Mouse (Mus musculus) adrenal gland, postnatal 36 days (tissue): Measurements from ENCODE around the gene Gm45234. TPM values are rescaled to one million over a fixed set of nuclear protein-coding genes. Genes with fewer than 3 reads are reported as not detected.

ENCODE experiments used
- DNase-seq, 2 experiments: peaks; one replicate each; pipeline ENCODE4 v3.0.0; 2021; ENCODE audit warnings: mixed read lengths in 1 of 2
- total RNA-seq, 2 experiments: library from RNA; stranded (reverse); gene quantifications; 2 replicates each; pipeline ENCODE4 v1.2.3; 2021

The Gm45234 gene
- total RNA-seq, 2 experiments from 2014 or later = 0.56 TPM; not detected in 1

DNA sequence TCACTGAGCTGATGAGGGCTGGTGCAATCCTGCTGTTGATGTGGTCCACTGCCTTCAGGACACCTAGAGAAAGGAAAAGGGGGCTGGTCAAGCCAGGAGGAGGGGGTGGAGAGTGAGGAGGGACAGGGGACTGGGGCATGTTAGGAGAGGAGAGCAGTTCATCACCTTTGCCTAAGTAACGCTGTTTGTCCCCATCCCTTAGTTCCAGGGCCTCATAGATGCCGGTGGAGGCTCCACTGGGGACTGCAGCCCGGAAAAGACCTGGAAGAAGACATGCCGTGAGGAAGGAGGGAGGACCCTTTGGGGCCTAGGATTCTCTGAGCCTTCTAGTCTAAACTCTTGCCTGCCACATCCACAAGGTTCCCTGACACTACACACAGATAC, 11.7 kb upstream of the Gm45234 start:
- no peak for DNase-seq

DNA sequence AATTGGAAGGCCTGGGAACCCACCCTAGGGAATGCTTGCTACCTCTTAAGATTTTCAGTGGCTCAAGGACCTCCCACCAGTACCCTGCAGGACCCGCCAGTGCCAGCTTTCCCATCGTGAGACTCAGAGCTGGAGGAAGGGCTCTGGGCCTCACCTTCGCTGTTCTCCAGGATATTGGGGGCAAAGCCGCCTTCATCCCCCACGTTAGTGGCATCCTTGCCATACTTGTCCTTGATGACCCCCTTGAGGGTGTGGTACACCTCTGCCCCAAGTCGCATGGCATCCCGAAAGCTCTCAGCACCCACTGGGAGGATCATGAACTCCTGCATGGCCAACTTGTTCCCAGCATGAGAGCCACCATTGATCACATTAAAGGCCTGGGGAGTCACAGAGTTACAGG, 10.1 kb upstream of the Gm45234 start:
- DNase-seq = no peak

DNA sequence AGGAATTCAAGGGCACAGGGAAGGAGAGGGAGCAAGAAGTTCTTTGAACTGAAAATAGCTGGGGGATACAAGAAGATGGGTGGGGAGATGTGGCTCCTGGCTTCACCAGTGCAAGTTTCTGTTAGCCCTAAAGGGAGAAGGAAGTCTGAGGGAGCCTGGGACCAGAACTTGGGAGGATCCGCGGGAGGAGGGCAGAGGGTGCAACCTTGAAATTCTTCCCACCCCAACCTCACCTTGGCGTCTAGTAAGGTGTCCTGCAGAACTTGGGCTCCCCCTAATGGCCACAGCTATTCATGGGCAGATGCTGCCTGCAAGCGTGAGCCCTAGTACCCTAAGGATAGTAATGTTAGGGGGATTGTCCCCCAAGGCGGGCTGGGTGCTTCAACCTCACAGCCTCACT, 3.4 kb upstream of the Gm45234 start:
- peak; percentile 87 to 92 for DNase-seq

DNA sequence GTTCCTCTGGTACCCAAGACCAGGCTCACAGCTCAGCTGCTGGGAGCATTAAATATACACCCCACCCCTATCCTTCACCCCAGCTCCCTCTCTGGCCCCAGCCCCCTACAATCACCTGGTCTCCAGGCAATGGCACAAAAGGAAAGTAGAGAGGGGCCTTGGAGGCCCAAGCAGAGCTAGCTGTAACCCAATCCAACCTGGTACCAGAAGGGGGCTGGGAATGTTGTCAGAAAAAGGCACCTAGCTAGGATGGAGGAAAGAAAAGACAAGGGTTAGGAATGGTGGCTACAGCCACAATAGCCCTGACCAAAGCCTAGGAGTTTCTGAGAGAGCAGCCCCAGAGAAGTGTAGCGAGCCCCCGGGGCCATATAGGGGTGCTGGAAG, 3.0 kb upstream of the Gm45234 start:
- no peak for DNase-seq

DNA sequence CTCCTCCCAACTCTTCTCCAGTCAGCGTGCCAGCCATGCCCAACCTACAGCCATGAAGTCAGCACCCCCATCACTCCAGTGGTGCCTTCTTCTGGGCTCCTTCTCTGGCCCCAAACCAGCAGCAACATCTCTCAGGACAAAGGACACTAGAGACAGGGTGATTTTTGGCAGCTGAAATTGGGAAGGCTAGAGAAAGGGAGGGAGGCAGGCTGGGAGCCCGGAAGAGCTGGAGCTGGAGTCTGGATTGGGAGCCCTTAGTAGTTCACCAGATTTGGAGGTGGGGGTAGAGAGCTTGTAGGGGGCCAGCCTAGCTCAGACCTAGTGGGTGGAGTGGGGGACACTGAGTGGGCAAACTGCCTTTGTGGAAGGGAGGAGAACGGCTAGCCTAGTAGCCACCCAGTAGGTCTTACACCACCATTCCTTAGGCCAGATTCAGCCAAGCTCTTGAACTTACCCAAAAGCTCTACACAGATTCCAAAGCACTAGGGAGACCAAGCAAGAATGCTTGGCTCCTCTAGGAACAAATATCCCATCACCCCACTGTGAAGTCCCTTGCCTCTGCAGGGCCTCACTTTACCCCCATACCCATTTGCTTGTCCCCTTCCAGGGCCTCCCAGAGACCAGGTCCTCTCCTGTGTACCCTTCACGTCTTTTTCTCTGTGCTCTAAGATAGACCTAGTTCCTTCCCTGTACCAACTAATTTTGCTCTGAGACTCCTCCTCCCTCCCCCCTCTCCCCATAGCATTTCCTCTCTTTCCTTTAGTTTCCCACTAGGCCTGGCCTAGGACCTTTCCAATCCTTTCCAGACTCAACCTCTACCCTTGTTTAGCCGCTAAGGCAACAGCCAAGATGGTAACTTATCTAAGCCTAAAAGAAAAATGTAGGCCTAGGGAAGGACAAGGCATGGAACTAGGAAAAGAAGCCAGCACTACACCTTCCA, 2.4 kb upstream of the Gm45234 start:
- DNase-seq = peak; percentile 58 to 70

DNA sequence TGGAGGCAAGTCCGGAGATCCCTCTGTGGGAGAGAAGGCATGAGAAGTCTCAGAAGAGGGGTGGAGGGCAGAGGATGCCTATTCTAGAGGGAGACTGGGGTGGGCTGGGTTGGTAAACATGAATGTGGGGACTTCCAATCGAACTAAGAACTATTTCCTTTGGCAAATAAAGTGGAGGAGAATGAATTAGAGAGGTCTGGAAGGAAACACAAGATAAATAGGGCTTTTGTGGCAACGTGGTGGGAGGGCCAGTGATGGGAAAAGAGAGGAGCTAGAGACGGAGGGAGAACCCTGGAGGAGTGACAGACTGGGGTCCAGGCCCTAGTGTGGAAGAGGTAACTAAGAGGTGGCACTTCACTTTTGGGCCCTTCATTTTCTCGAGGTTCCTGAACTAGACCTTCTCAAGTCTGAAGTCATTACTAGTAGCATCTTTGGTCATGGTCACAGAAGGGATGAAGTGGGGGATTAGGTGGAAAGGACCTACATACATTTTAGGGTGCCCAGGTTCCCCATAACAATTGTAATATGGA, 1.6 kb upstream of the Gm45234 start:
- DNase-seq = no peak

DNA sequence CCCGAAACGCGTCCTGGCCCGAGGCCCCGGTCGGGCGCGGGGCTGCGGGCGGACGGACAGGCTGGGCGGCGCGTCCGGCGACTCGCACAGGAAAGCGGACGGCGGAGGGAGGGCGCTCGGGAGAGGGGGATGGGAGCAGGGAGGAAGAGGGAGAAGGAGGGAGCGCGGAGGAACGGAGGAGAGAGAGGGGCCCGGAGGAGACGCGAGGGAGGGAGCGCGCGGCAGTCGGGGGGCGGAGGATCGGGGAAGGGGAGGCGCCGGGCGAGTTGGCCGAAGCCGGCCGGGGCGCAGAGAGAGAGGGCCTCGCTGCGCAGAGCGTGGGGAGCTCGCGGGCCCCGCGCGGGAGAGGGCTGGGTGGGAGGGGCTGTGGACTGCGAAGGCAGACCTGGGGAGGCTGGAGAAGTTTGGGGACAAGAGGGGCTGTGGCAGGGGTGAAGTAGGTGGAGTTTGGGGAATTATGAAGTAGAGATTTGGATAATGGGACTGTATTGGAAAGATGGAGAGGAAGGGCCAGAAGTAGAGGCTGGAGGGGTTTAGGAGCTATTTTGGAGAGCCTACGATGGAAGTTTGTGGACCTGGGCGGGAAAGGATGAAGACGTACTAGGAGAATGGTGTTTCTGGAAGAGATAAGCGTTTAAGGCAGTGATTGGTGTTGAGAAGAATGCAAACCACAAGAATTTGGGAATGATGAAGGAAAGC, 980 bp upstream of the Gm45234 start:
- peak; percentile 90 to 92 for DNase-seq

DNA sequence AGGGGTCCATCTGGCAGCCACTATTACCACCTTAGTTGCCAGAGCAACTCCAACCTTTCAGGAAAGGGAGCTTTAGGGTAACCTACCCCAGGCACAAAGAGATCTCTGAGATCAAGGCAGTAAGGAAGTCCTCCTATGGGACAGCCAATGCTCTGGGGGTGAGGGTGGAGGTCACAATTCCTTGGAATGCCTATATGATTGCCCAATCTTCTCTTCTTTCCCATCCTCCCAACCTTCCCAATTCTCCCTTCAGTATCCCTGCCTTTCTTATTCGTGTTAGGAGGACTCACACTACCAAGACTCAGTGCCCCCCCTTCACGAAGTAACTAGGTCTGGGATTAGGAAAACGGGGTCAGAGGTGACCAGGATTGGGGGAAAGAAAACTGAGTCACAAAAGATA, 515 bp downstream of the Gm45234 start:
- no peak for DNase-seq

DNA sequence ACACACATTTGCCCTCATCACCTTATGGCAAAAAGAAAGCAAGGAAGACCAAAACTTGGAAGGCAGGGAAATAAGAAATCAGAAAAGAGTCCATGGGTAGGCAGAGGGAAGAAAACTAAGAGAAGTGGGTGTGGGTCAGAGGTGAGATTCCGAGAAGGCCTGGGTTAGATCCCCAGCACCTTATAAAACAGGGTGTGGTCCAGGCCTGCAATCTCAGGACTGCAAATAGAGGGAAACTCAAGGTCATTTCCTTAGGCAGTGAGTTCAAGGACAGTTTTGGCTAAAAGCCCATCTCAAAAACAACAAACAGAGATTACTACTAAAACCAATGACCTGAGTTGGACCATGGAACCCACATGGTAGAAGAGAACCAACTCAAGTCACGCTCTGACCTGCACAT, 2.0 kb downstream of the Gm45234 start:
- no peak for DNase-seq

DNA sequence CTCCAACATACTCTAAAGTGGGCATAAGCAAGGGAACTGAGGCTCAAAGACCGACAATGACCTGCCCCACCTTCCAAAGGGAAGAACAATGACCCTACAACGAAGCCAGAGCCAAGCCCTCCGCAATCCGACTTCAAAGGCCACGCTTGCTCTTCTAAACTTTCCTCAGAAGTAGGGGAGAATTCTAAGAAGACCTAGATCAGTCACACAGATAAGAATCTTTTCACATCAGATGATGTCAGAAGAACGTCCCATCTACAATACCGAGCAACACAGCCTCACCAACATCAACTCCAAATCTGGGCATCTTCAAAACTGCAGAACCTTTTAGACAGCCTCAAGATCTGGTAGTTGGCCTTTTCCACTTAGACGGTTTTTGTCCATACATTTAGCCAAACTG, 5.4 kb downstream of the Gm45234 start:
- DNase-seq = no peak

DNA sequence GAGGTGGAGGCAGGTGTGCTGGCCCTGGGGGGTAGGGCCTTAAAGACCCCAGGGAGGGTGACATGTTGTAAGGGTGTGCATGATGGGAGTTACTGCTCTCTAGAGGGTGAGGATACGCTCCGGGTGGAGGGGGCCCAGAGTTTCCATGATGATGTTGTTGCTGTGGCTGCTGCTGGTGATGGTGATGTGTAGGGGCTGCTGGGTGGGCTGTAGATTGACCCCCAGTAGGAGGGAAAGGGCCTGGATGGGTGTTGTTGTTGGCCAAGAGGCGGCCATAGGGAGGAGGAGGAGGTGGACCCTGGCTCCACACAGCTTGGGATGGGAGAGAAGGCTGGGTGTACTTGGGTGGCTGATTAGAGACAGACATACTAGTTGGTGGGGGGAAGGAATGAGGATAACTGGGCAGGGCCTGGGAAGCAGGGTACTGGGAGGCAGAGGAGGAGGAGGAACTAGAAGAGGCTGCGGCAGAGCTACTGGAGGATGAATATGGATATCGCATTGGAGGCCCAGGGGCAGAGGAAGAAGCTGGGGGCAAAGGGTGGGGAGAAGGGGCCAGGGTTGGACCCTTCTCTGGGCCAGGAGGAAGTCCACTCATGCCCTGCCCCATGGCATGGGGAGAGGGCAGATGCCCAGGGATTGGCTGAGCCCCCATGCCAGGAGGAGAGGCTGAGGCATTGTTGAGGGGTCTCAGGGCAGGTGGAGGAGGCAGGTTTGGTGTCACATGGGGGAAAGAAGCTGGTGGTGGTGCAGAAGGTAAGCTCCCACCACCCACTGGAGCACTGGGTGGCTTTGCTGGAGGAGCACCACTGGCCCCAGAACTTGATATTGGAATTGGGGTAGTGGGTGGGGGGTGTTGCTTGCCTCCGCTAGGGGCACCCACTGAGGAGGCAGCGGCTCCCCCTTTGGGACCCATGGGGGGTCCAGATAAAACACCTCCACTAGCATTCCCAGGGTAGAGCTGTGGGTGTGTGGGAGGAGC, 8.9 kb downstream of the Gm45234 start:
- DNase-seq = no peak

DNA sequence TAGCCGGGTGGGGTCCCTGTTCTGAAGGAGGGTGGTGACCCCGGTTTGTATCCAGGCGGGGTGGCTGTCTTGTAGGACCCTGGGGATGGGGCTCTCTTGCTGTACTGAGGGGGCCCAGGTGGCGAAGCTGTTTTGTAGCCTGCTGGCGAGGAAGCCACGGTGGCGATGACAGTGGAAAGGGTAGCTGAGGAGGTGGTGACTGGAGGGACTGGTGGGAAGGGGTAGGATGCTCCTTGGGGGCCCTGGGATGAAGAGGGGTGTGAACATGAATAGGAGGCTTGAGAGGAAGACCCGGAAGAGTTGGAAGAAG, 9.6 kb downstream of the Gm45234 start:
- no peak for DNase-seq

DNA sequence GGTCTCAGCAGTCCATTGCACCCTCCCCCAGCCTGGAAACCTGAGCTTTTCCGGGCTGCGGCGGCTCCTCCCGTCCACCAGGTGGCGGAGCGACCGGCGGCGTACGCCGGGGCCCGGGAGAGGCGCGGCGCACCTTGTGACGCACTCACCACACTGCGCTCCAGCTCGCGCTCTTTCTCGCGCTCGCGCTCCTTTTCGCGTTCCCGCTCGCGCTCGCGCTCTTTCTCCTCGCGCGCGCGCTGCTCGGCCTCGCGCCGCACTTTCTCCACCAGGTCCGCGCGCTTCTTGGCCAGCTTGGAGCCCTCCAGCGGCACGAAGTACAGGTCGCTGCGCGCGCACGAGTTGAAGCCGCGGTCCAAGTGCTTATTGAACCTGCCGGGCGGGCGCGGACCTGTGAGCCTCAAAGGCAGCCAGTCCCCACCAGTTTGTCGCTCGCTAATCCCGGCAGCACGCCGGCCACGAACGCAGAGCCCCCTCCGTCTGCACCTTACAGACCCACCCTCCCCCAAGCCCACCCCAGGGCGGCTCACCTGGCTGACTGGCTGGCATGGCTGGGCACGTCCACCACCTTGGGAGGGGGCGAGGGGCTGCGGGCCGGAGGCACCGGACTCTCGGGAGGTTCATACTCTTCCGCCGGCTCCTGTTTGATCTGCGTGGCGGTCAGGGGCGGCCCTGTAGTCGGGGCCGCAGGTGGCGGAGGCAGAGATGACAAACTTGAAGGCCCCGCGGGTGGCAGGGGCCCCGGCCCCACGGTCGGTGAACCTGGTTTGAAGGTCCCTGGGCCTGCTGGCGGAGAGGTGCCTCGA, 10.1 kb downstream of the Gm45234 start:
- DNase-seq = peak; percentile 95 to 96

DNA sequence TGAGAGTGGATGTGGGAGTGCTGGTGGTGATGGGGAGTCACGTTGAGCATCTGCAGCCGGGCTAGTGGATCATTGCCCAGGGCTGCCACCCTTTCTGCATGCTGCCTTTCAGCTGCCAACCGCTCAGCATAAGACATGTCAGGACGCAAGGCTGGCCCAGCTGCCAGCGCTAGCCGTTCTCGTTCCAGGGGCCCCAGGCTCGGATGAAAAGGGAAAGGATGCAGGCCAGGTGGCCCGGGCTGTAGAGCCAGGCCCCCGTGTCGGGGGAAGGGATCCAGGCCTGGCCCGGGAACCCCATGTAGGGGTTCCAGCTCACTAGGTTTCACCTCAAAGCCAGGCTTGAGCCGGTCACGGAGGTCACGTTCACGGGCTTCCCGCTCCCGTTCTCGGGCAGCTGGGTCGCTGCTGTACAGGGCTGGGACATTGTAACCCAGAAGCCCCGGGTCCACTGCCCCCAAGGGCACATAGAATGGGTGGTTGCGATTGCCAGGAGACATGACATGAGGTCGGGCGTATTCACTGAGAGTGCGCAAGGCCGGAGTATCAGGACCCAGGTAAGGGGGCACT, 11.0 kb downstream of the Gm45234 start:
- no peak for DNase-seq

DNA sequence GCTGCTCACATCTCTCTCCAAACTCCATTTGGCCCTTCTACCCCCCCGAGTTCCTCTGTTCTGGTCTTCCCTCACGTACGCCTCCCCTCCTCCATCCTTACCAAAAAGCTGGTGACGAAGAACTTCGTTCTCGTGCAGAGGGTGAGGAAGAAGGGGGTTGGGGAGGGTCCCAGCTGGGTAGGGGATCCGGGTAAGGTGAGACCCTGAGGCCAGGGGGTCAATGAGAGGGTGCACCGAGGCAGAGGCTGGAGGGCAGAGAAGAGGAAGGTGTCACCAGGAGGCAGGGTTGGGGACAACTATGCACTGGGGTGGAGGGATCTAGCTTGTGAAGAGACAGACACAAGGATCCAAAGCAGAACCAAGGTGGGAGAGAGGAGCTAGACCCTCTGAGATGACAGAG, 12.2 kb downstream of the Gm45234 start:
- no peak for DNase-seq

DNA sequence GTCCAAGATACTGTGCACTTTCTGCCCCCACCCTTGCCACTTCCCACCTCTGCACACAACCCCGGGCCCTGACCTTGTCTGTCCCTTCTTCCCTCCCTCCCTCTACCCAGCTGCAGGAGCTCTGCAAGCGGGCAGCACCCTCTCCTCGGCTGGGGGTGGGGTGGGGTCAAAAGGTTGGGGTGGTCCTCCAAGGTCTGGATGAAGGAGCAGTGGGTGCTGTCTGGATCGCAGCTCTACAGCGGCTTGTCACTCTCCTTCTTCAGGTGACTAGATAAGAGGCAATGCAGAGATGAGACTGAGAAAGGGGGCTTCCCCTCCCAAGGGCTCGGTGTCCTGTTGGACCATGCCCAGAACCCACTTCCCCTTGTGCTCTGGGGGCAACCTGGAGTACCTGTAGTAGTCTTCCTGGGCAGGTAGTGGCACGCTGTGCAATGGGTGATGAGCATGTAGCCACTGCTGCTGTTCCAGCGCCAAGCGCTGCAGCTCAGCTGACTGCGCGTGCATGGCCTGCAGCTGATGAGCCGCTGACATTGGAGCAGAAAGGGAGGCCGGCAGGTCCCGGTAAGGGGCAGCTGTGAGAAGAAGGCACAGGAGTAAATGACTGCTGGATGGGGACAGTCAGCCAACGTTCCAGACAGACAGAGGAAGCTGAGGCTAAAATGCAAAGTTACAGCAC, 12.8 kb downstream of the Gm45234 start:
- no peak for DNase-seq

DNA sequence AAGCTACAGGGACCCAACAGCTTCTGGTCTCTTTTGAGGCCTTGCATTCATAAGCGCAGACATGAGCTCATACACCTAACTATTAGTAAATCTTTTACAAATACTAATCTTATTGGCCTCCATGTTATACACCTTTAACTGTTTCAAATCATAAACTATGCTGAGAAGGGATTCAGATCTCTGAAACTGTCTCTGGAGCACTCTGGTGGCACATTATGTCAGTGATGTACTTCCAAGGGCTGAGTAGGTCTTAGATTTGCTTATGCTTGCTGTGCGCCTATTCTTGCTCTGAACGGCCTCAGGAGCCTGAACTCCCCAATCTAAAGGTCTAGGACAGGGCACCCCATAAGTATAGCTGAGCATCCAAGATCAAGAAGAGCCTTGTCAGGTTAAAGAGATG, 14.0 kb downstream of the Gm45234 start:
- DNase-seq = no peak

DNA sequence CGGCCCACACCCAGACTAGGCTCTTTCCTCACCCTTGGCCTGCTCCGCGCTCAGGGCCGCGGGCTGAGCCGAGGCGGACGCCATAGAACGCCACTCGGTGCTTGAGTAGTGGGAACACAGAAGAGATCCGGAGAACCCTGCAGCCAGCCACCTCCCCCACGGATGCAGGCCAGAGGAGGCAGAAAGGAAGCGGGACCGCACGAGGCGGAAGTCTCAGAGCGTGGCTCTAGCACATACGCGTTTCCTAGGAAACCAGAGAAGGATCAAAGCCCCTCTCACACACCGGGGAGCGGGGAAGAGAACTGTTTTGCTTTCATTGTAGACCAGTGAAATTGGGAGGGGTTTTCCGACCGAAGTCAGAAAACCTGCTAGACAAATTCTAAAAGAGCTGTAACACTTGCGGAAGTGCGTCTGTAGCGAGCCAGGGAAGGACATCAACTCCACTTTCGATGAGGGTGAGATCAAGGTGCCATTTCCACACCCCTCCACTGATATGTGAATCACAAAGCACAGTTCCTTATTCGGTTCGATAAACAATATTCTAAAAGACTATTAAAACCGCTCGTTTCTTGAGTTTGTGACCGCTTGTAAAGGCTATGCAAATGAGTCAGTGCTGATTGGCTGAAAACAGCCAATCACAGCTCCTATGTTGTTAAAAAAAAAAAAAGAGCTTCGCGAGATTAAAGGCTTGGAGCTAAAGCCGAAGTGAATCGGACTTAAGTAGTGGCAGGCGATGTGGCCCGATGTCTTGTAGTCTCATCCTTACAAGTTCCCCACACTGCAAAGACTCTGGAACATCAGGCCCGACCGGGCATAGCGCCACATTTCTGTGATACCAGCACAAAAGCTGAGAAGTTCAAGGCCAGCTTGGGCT, 14.7 kb downstream of the Gm45234 start, which contains the start of gene Grcc10:
TSS of gene Grcc10 (minus strand) at position 487 of the 874 bp plus-strand sequence.
- DNase-seq = peak; percentile 86 to 87

DNA sequence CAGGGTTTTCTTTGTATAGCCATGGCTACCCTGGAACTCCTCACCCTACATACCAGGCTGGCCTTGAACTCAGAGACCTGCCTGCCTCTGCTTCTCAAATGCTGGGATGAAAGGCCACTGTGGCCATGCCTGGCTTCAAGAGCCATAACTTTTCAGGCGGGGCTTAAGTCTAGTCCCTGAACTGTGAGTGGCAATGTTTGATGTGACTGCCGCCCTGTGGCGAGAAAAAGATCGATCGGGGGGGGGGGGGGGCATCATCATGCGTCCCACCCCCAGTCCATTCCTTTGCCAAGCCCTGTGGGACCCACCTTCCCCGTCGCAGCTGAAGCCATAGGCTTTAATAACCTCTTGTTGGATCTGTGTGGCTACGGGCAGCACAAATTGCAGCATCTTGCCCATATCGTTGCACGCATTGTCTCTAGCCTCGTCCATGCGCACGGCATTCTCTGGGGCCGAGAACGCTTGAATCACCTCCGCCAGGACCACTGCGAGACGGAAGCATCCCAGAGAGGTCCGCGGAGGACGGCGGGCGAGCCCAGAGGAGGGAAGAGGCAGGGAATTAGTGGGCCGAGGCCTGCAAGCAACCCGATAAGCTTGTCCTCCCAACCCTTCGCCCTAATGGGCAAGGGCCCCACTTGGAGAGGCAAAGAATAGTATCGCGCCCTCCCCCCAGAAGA, 15.5 kb downstream of the Gm45234 start:
- peak; percentile 54 to 65 for DNase-seq
